Mouse (Mus musculus) liver, embryonic 16.5 days (tissue): ENCODE measurements around the gene Loxl3. TPM values are rescaled to one million over a fixed set of nuclear protein-coding genes. Genes with fewer than 3 reads are reported as not detected.
A peak's percentile ranks its signal among the peaks of the same experiment; 100 is the strongest.

Experiments used
- ATAC-seq: fragments of 200-750 bp; cut with Nextera tagmentation; 2 replicates; pipeline ENCODE4 v1.8.0; 2017; ENCODE audit warnings: low read depth, mild to moderate bottlenecking, moderate number of reproducible peaks, moderate library complexity
- H3K27ac ChIP-seq: fragments of 300-500 bp; sonication (generic); 2 replicates; pipeline ENCODE4 v1.5.1; 2014; ENCODE audit warnings: mild to moderate bottlenecking, low read length
- H3K27me3 ChIP-seq: fragments of 300-500 bp; sonication (generic); 2 replicates; pipeline ENCODE4 v1.6.1; 2014; ENCODE audit warnings: low read depth, low read length, mixed read lengths; ENCODE audit not compliant: control insufficient read depth, insufficient read depth
- H3K36me3 ChIP-seq: fragments of 300-500 bp; sonication (generic); 2 replicates; pipeline ENCODE4 v1.6.1; 2014; ENCODE audit warnings: mild to moderate bottlenecking; ENCODE audit not compliant: control insufficient read depth, insufficient read depth
- H3K4me1 ChIP-seq: fragments of 300-500 bp; sonication (generic); 2 replicates; pipeline ENCODE4 v1.6.1; 2014; ENCODE audit warnings: low read depth, low read length, mixed read lengths; ENCODE audit not compliant: control insufficient read depth
- H3K4me2 ChIP-seq: fragments of 300-500 bp; sonication (generic); 2 replicates; pipeline ENCODE4 v1.6.1; 2014; ENCODE audit warnings: low read depth, low read length, mixed read lengths
- H3K4me3 ChIP-seq: fragments of 300-500 bp; sonication (generic); 2 replicates; pipeline ENCODE4 v1.5.1; 2014; ENCODE audit warnings: low read depth, mild to moderate bottlenecking, low read length
- H3K9ac ChIP-seq: fragments of 300-500 bp; sonication (generic); 2 replicates; pipeline ENCODE4 v1.6.1; 2014; ENCODE audit warnings: low read depth, low read length
- H3K9me3 ChIP-seq: fragments of 300-500 bp; sonication (generic); replicated peaks from 2 replicates; pipeline ENCODE4 v1.6.1; 2016; ENCODE audit warnings: low read length; ENCODE audit not compliant: control insufficient read depth
- WGBS: fragments of 180-500 bp; shearing (Covaris S2); extraction: QIAGEN DNeasy Blood & Tissue Kit; methylation state at CpG from one replicate; pipeline ENCODE4 v1.1.7; 2014; ENCODE audit not compliant: insufficient replicate concordance; 5-methylcytosine and 5-hydroxymethylcytosine counted together
- polyA plus RNA-seq: library from polyadenylated mRNA; unstranded; fragments of >200 nt; fragmentation: Nextera tagmentation; extraction: Ambion mirVana; gene quantifications from 2 replicates; pipeline ENCODE4 v1.2.1, GENCODE M21; 2015

Gene Loxl3
- polyA plus RNA-seq, 1 experiment from 2014 or later = 2.1 TPM

DNA sequence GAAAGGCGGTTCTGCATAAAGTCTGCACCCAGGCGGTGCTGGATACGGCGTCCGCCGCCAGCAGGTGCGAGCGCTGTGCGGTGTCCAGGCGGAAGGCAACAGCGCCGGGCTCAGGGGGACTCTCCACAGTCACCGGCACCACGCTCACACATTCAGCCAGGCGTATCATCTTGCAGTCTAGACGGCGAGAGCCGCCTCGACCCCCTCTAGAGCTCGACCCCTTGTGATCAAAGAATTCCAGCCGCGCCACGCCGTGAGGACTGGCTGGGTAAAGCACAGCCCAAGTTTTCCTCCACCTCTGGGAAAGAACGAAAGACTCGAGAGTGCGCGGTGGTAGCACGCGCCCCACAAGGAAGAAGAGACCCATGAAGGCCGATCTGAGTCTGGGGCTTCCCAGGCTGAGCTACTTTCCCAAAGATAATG, 1.2 kb upstream of the Loxl3 start:
- Histone ChIP-seq H3K4me3 (peak overlapping the region; percentile 78), H3K27ac (peak overlapping the region; percentile 83), H3K9ac (peak overlapping the region; percentile 77), H3K4me1 (peaks cover 26% of the 10 kb centered on the region), H3K9me3 (no peaks in the 10 kb centered on the region), H3K4me2 (peak overlapping the region; percentile 66), H3K36me3 (peaks cover 6% of the 10 kb centered on the region; the same call in 1 of the 2 replicates), H3K27me3 (peaks cover 14% of the 10 kb centered on the region)
- ATAC-seq = peak; percentile 70
- WGBS = under 1% methylated on average over 31 of the region's 31 CpGs

DNA sequence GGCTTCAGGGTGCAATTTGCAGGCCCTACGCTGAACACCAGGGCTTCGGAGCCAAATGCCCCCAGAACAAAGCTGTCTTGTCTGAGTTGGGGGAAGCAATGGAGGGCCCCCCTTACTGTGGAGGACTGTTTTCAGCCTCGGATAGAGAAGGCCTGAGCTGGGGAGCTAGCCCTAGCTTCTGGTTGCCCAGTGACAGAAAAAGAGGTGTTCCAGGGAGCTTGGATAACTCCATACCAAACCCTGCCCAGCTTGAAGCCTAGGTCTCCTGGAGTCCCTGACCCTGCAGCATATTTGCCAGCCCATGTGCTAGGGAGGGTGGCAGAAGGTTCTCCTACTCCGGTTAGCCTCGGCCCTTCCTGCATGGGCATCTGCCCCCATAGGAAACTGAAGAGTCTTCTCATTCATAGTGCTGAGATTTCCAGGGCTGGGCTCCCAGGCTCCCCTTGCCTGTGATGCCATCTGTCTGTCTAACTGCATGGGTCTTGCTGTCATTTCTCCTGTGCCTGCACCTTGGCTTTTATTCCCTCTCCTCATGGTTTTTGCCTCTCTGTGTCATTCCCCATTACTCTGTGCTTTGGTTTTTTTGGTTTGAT, 586 bp downstream of the Loxl3 start:
- 64% methylated on average over 5 of the region's 5 CpGs for WGBS

DNA sequence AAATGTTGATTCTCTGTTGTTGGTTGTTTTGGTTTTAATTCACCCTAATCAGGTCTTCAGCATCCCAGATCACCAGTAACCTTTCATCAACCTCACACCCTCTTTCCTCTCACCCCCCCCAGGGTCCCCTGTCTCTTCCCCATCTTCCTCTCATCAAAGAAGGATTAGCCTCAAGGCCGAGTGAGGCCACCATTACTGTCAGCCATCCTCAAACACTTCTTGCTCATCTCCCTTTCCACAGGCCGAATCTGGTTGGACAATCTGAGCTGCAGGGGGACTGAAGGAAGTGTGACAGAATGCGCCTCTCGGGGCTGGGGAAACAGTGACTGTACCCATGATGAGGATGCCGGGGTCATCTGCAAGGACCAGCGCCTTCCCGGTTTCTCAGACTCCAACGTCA, 3.2 kb downstream of the Loxl3 start:
- Histone ChIP-seq H3K9me3 (no peaks in the 10 kb centered on the region), H3K4me3 (no peak overlapping the region), H3K27me3 (peaks cover 7% of the 10 kb centered on the region), H3K36me3 (no peaks in the 10 kb centered on the region), H3K9ac (no peak overlapping the region), H3K4me1 (peaks cover 36% of the 10 kb centered on the region), H3K27ac (no peak overlapping the region), H3K4me2 (no peak overlapping the region)
- ATAC-seq = no peak
- WGBS = 78% methylated on average over 8 of the region's 8 CpGs

More for the DNA sequence above, 586 bp downstream of the Loxl3 start:
- Histone ChIP-seq H3K36me3 (peaks cover 6% of the 10 kb centered on the region; the same call in 1 of the 2 replicates), H3K4me1 (peaks cover 39% of the 10 kb centered on the region), H3K4me3 (no peak overlapping the region), H3K4me2 (no peak overlapping the region), H3K27me3 (peaks cover 14% of the 10 kb centered on the region), H3K9me3 (no peaks in the 10 kb centered on the region), H3K9ac (no peak overlapping the region), H3K27ac (no peak overlapping the region)
- ATAC-seq = no peak

GRCm38 (mm10) chr6:83038496-83039012, 4.6 kb downstream of the Loxl3 start:
- H3K4me3 ChIP-seq = peak overlapping the region; percentile 41
- H3K4me2 ChIP-seq = peak overlapping the region; percentile 69
- peak; percentile 99 for ATAC-seq
- no peaks in the 10 kb centered on the region for H3K36me3 ChIP-seq
- H3K9ac ChIP-seq = peak overlapping the region; percentile 55
- H3K9me3 ChIP-seq = no peaks in the 10 kb centered on the region
- peak overlapping the region; percentile 95 for H3K27ac ChIP-seq
- 11% methylated on average over 24 of the region's 24 CpGs for WGBS
- peaks cover 7% of the 10 kb centered on the region for H3K27me3 ChIP-seq
- peaks cover 29% of the 10 kb centered on the region for H3K4me1 ChIP-seq

DNA sequence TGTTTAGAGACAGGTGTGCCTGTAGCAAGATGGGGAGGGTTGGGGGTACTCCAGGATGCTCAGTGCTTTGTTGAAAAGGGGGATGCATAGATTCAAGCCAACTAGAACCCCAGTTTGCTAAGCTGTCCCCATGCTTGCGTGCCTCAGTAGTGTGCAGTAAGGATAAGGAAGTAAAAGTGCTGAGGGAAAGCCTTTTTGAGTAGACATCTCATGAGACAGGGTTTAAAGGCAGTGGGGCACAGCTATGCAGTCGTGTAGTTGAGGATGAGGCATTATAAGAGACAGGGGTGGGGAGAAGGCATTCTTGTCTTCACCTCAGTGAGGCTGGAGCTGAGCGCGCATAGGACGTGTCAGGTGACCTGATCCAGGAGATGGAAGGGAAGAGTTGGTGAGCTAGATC, 6.6 kb downstream of the Loxl3 start:
- H3K36me3 ChIP-seq = no peaks in the 10 kb centered on the region
- H3K4me3 ChIP-seq = no peak overlapping the region
- 74% methylated on average over 5 of the region's 5 CpGs for WGBS
- no peaks in the 10 kb centered on the region for H3K9me3 ChIP-seq
- ATAC-seq = no peak
- peaks cover 4% of the 10 kb centered on the region for H3K27me3 ChIP-seq
- no peak overlapping the region for H3K27ac ChIP-seq
- no peak overlapping the region for H3K9ac ChIP-seq
- peaks cover 24% of the 10 kb centered on the region for H3K4me1 ChIP-seq
- no peak overlapping the region for H3K4me2 ChIP-seq

GRCm38 (mm10) chr6:83043561-83043960, 9.6 kb downstream of the Loxl3 start:
- no peaks in the 10 kb centered on the region for H3K9me3 ChIP-seq

DNA sequence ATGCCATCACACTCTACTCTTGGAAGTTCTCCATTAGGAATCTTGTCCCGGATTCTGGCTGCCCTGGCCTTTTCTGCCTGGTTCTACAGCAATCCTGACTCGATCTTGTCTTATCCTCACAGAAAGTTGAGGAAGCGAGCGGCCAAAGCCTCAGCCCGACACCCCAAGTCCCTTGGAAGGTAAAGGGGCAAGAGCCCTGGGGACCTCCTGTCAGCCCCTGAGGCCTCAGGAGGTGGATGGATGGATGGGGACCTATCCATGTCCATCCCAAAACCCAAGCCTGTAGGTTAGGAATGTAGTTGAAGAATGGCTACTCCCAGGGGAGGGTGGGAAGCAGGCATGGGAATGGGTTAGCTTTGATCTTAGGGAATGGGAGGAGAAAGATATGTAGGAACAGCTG, 10.0 kb downstream of the Loxl3 start:
- peaks cover 17% of the 10 kb centered on the region for H3K4me1 ChIP-seq
- no peak overlapping the region for H3K27ac ChIP-seq
- no peaks in the 10 kb centered on the region for H3K27me3 ChIP-seq
- no peaks in the 10 kb centered on the region for H3K9me3 ChIP-seq
- no peaks in the 10 kb centered on the region for H3K36me3 ChIP-seq
- ATAC-seq = no peak
- H3K4me3 ChIP-seq = no peak overlapping the region
- WGBS = 69% methylated on average over 5 of the region's 5 CpGs
- H3K4me2 ChIP-seq = no peak overlapping the region
- H3K9ac ChIP-seq = no peak overlapping the region

More at GRCm38 (mm10) chr6:83043561-83043960, 9.6 kb downstream of the Loxl3 start:
- H3K4me1 ChIP-seq = peaks cover 21% of the 10 kb centered on the region
- H3K36me3 ChIP-seq = no peaks in the 10 kb centered on the region
- WGBS = 64% methylated on average over 6 of the region's 6 CpGs
- ATAC-seq = no peak
- no peak overlapping the region for H3K27ac ChIP-seq
- H3K9ac ChIP-seq = no peak overlapping the region
- no peak overlapping the region for H3K4me2 ChIP-seq
- no peak overlapping the region for H3K4me3 ChIP-seq
- no peaks in the 10 kb centered on the region for H3K27me3 ChIP-seq

GRCm38 (mm10) chr6:83044742-83045141, 10.8 kb downstream of the Loxl3 start:
- H3K27me3 ChIP-seq = no peaks in the 10 kb centered on the region
- H3K27ac ChIP-seq = no peak overlapping the region
- no peak overlapping the region for H3K9ac ChIP-seq
- no peak for ATAC-seq
- H3K4me1 ChIP-seq = peaks cover 11% of the 10 kb centered on the region
- no peaks in the 10 kb centered on the region for H3K36me3 ChIP-seq
- no peaks in the 10 kb centered on the region for H3K9me3 ChIP-seq
- 58% methylated on average over 9 of the region's 9 CpGs for WGBS
- H3K4me2 ChIP-seq = no peak overlapping the region
- no peak overlapping the region for H3K4me3 ChIP-seq

DNA sequence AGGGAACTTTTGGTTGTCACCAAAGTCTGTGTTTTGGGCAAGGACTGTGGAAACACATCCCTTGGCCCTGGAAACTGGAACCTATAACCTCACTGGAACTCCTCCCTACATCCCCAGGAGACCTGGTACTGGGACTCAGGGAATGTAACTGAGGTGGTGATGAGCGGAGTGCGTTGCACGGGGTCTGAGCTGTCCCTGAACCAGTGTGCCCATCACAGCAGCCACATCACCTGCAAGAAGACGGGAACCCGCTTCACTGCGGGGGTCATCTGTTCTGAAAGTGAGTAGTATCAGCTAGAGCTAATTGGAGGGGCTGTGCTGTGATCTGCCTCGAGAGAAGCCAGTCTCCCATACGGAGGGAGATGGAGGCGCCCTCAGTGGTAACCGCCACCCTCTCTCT, 15.4 kb downstream of the Loxl3 start:
- H3K9me3 ChIP-seq = no peaks in the 10 kb centered on the region
- peaks cover 13% of the 10 kb centered on the region for H3K36me3 ChIP-seq
- H3K27ac ChIP-seq = no peak overlapping the region
- H3K9ac ChIP-seq = no peak overlapping the region
- H3K4me1 ChIP-seq = peaks cover 21% of the 10 kb centered on the region
- H3K4me2 ChIP-seq = no peak overlapping the region
- WGBS = 63% methylated on average over 10 of the region's 10 CpGs
- ATAC-seq = no peak
- no peaks in the 10 kb centered on the region for H3K27me3 ChIP-seq
- no peak overlapping the region for H3K4me3 ChIP-seq
